Mouse (Mus musculus) lung, postnatal 0 days (tissue): ENCODE results near the gene Fam187a.

Experiments
- CTCF ChIP-seq: IDR thresholded peaks from 2 replicates; pipeline ENCODE4 v1.5.1; 2016; ENCODE audit warnings: antibody characterized with exemption, mild to moderate bottlenecking
- EP300 ChIP-seq: IDR thresholded peaks from 2 replicates; pipeline ENCODE4 v1.6.1; 2016; ENCODE audit warnings: antibody characterized with exemption, mild to moderate bottlenecking, control low read depth

- TF ChIP-seq EP300 (no peak), CTCF (no peak)
Observed at GRCm38 (mm10) chr11:102902107-102902506, 17.1 kb downstream of the Fam187a start.
